10 mouse cellular contexts compared by ENCODE assay signal in genomic region chr1:134764831-134765458, GRCm38 (mm10).
DNase-seq lines count a peak whose midpoint lies in the region; ATAC-seq and TF ChIP-seq lines count a peak whose summit lies in the region.
"Had no signal": no experiment of that assay in that cellular context is flagged by ENCODE, and none has a peak within 500 bp of the region (broad histone marks: within the 10 kb centered on the region; RNA-seq: fewer than 3 reads in every experiment).

No protein-coding gene starts in this region.

- intact Hi-C loops in heart, postnatal 25 days (cut with DNase I) = no loop called here

- ATAC-seq in heart, embryonic 16.5 days (replicated peaks; ENCODE audit: extremely low read depth, insufficient read depth, low FRiP score) = 0 out of 2 replicates have a peak, but pooled peaks have one; percentile 35
- ATAC-seq in lung, embryonic 16.5 days (ENCODE audit: low read depth) = peak; percentile 61
- 0 out of 2 replicates have a peak, but pooled peaks have one; percentile 36 for ATAC-seq in hindbrain, embryonic 13.5 days (ENCODE audit: low FRiP score)
- no peak for ATAC-seq in megakaryocyte, adult 5-6 weeks (ENCODE audit: poor library complexity, severe bottlenecking)

- no peak overlapping the region for H3K4me3 ChIP-seq in heart, embryonic 16.5 days (ENCODE audit: low read length)
- H3K4me3 ChIP-seq in lung, embryonic 16.5 days (ENCODE audit: low read length) = no peak overlapping the region
- no peak overlapping the region for H3K4me3 ChIP-seq in hindbrain, embryonic 13.5 days
- H3K4me3 ChIP-seq in olfactory bulb, adult 2 months (ENCODE audit: insufficient read depth, low read depth, low read length) = no peak overlapping the region

- no peak for DNase-seq in heart, postnatal 25 days (ENCODE audit: low spot score)
- DNase-seq in lung, postnatal 4 days = no peak
- DNase-seq in frontal cortex, postnatal 10 days (ENCODE audit: low spot score in 2 of 2) = no peak
- DNase-seq: cerebellum, adult 11 months; right cerebral cortex, postnatal 4 days had no signal

- H3K9me3 ChIP-seq in heart, embryonic 16.5 days (replicated peaks; ENCODE audit: control insufficient read depth, low read length) = no peaks in the 10 kb centered on the region
- H3K9me3 ChIP-seq in lung, embryonic 16.5 days (ENCODE audit: control insufficient read depth, low read length) = no peaks in the 10 kb centered on the region
- no peaks in the 10 kb centered on the region for H3K9me3 ChIP-seq in hindbrain, embryonic 13.5 days

- 51% methylated on average over 7 of the region's 7 CpGs for WGBS in heart, embryonic 16.5 days
- WGBS in lung, embryonic 16.5 days = 45% methylated on average over 7 of the region's 7 CpGs
- 41% methylated on average over 7 of the region's 7 CpGs for WGBS in hindbrain, embryonic 13.5 days
- 36% methylated on average over 7 of the region's 7 CpGs for WGBS in olfactory bulb, adult 2 months

- no peak for TF ChIP-seq POLR2A in olfactory bulb, adult 2 months (IDR thresholded peaks at IDR 0.05; ENCODE audit: insufficient read depth, low read depth, low read length)

- no peak overlapping the region for H3K4me2 ChIP-seq in heart, embryonic 16.5 days (ENCODE audit: low read depth, low read length)
- H3K4me2 ChIP-seq in lung, embryonic 16.5 days (ENCODE audit: low read depth, low read length) = no peak overlapping the region
- H3K4me2 ChIP-seq in hindbrain, embryonic 13.5 days = no peak overlapping the region

- peaks cover 26% of the 10 kb centered on the region for H3K36me3 ChIP-seq in heart, embryonic 16.5 days (ENCODE audit: control insufficient read depth, insufficient read depth)
- peaks cover 5% of the 10 kb centered on the region for H3K36me3 ChIP-seq in lung, embryonic 16.5 days (ENCODE audit: control insufficient read depth, insufficient read depth, low read length)
- peaks cover 26% of the 10 kb centered on the region for H3K36me3 ChIP-seq in hindbrain, embryonic 13.5 days

- no peak overlapping the region for H3K9ac ChIP-seq in heart, embryonic 16.5 days (ENCODE audit: low read length)
- 0 out of 2 replicates have a peak overlapping the region, but pooled peaks have one; percentile 22 for H3K9ac ChIP-seq in lung, embryonic 16.5 days (ENCODE audit: low read length)
- H3K9ac ChIP-seq in hindbrain, embryonic 13.5 days = no peak overlapping the region

- no peak for TF ChIP-seq CTCF in olfactory bulb, adult 2 months (IDR thresholded peaks at IDR 0.05; ENCODE audit: insufficient read depth, low read depth, low read length)

- peak overlapping the region; percentile 58 for H3K27ac ChIP-seq in heart, embryonic 16.5 days (ENCODE audit: low read length)
- peak overlapping the region; percentile 63 for H3K27ac ChIP-seq in lung, embryonic 16.5 days (ENCODE audit: low read length)
- peak overlapping the region; percentile 75 for H3K27ac ChIP-seq in hindbrain, embryonic 13.5 days
- H3K27ac ChIP-seq in olfactory bulb, adult 2 months (ENCODE audit: insufficient read depth, low read depth, low read length) = peak overlapping the region; percentile 24; the same call in 1 of the 2 replicates

- H3K4me1 ChIP-seq in heart, embryonic 16.5 days (ENCODE audit: control insufficient read depth, insufficient read depth, low read length) = no peaks in the 10 kb centered on the region; the same call in 1 of the 2 replicates
- H3K4me1 ChIP-seq in lung, embryonic 16.5 days (replicated peaks; ENCODE audit: control insufficient read depth, insufficient read depth, low read length) = peaks cover 11% of the 10 kb centered on the region
- peaks cover 14% of the 10 kb centered on the region for H3K4me1 ChIP-seq in hindbrain, embryonic 13.5 days (replicated peaks)
- H3K4me1 ChIP-seq in olfactory bulb, adult 2 months (ENCODE audit: control insufficient read depth, insufficient read depth, low read length) = peaks cover 15% of the 10 kb centered on the region

- H3K27me3 ChIP-seq in heart, embryonic 16.5 days (ENCODE audit: control insufficient read depth, insufficient read depth, low read length) = no peaks in the 10 kb centered on the region
- H3K27me3 ChIP-seq in lung, embryonic 16.5 days (ENCODE audit: control insufficient read depth, insufficient read depth, low read depth, low read length) = no peaks in the 10 kb centered on the region
- no peaks in the 10 kb centered on the region for H3K27me3 ChIP-seq in hindbrain, embryonic 13.5 days

Comparison
In these comparisons a context has a peak if more than half of its experiments do, and no peak if none do; other contexts are left out.
1. H3K27ac ChIP-seq: peak in every context shown above with its lines; median percentile 75 in hindbrain, embryonic 13.5 days; 63 in lung, embryonic 16.5 days; 58 in heart, embryonic 16.5 days; 24 in olfactory bulb, adult 2 months.